Mouse (Mus musculus): ENCODE results near the gene Myo3b. TPM values are rescaled to one million over a fixed set of nuclear protein-coding genes. Genes with fewer than 3 reads are reported as not detected.

The Myo3b gene
- total RNA-seq, 2 experiments from 2014 or later: not detected

- DNase-seq (ENCODE audit: low spot score): no peak
These were observed 239.7 kb downstream of the Myo3b start for GRCm38 (mm10) chr2:70278425-70279277.

DNA sequence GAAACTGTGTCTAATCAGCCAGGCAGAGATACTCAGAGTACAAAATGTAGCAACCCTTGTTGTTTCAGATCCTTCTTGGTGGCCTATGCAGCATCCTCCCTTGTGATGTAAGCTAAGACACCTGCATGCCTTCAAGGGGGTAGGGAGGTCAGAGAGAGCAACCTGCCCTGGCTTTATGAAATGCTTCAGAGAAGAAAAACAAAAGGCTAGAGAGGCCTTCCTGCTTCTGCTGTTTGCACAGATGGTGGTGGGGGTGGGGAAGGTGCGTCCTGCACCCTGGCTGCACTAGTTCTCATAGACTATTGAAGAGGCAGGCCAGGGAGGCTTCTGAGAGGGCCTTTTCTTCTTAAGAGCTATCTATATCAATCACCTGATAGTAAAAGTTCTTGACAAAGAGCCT, 245.2 kb downstream of the Myo3b start:
- DNase-seq (ENCODE audit: low spot score): no peak

DNA sequence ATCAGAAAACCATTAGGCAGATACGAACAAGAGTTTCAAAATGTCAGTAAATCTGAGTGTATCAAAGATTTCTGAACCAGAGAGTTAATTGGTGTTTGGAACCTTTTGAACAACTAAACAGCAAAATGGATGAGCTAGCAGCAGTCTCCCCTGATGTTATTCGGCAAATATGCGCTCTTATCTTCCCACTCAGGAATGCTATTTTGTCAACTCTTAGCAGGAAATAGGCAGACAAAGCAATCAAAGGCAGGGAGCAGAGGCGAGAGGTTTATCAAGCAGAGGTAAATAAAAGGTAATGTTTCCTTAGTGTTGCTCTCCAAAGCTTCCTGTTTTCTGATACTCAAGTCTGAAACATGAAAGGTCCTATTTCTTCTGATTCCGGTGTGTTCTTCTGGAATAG, 252.1 kb downstream of the Myo3b start:
- no peak for DNase-seq (ENCODE audit: low spot score)

DNA sequence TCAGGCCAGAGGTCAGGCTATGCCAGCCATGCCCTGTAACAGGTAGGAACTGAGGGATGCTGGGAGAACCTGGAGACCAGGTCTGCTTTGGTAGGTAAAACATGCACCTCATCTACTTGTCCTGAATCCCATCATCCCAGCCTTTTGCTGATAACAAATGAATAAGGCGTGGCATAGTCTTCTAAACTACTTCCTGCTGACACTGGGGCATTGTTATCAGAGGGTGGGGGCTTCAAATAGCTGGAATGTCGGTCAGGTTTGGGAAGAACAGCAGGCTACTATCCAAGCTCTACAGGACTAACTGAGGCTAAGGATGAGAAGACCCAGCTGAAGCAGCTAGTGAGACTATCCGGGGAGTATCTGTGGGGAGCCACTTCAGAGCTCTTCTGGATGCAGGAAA, 253.8 kb downstream of the Myo3b start:
- DNase-seq (ENCODE audit: low spot score): no peak

DNA sequence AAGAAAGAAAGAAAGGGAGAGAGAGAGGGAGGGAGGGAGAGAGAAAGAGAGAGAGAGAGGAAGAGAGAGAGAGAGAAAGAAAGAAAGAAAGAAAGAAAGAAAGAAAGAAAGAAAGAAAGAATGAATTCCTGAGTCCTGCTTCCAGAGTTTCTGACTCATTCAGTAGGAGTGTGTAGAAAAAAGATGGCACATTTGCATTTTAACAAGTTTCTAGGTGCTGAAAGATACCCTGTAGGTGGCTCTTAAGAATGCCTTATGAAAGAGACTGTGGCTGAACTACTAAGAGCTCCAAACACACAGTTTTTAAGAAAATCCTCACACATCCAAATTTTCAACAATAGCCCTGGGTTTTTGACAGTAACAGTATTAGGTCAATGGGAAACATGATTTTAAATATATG, 264.0 kb downstream of the Myo3b start:
- DNase-seq (ENCODE audit: low spot score): no peak

- no peak for DNase-seq (ENCODE audit: low spot score)
These were observed 276.2 kb downstream of the Myo3b start for GRCm38 (mm10) chr2:70315125-70315524.

- no peak for DNase-seq (ENCODE audit: low spot score)
These were observed 276.8 kb downstream of the Myo3b start for GRCm38 (mm10) chr2:70315734-70316133.

- no peak for DNase-seq (ENCODE audit: low spot score)
These were observed 278.9 kb downstream of the Myo3b start for GRCm38 (mm10) chr2:70317850-70318249.

DNA sequence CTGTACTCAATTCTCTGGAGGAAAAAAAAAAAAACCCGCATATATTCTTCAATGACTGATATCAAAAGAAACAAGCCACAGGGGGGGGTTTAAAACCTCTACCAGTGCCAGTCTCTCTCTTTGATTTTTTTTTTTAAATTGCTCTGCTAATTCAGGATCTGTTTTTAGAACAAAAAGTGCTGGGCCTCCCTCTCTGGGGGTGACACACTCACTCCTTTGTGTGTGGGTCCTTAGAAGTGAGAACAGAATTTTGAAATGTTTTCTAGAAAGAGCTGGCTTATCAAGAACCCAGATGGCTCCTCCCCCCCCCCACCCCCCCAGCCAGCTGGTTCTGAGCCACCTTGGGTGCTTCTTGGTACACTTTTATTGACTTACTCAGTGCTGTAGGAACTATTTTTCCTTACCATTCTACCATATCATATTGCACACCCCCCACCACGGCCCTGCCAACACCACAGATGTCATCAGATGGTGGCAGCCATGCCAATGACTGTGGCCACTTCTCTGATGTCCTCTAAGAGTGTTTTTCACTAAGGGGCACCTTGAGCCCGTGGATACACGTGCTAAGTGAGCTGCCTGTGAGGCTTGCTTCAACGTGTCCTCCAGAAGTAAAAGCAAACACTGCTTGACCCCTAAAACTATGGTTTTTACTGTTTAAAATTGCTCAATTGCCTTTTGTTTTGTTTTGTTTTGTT, 280.1 kb downstream of the Myo3b start:
- DNase-seq (ENCODE audit: low spot score): no peak

- no peak for DNase-seq (ENCODE audit: low spot score)
These were observed 283.8 kb downstream of the Myo3b start for GRCm38 (mm10) chr2:70322767-70323166.

- no peak for DNase-seq (ENCODE audit: low spot score)
These were observed 288.7 kb downstream of the Myo3b start for GRCm38 (mm10) chr2:70327602-70328001.

DNA sequence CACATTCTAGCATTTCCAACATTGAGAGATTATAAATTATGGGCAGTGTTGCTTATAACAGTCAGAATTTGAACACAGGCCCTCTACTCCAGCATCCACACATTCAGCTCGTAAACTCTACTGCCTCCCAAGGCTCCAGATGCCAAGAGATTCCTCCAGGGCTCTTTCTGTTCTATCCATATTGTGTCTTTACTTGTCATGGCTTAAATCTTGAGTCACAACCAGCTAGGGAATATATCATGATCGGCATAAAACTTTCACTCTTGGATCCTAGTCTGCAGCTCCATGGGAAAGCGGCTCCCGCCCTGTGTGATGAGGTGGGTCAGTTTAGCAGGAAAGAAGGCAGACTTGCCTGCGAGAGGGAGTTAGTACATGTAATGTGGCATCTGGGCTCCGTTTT, 294.0 kb downstream of the Myo3b start:
- no peak for DNase-seq (ENCODE audit: low spot score)

DNA sequence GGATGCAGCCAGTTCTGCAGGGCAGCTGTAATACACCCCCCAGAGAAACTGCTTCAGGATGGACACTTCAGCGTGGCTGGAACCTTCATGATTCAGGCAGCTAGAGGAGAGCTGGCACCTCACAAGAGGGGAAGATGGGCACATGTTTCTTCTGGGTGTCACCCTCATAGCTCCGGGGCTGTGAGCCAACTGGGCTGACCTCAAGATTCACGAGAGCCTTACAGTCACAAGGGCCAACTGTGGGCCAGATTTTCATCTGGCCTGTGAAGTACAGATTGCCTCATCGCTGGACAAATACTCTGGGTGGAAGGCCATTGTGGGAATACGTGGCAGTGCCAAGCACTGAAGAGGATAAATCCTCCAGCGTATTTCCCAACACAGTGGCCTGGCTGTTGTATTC, 294.6 kb downstream of the Myo3b start:
- peak; percentile 4 for DNase-seq (ENCODE audit: low spot score)

GRCm38 (mm10) chr2:70336551-70336950, 297.6 kb downstream of the Myo3b start:
- no peak for DNase-seq (ENCODE audit: low spot score)

GRCm38 (mm10) chr2:70337208-70337611, 298.3 kb downstream of the Myo3b start:
- no peak for DNase-seq (ENCODE audit: low spot score)

GRCm38 (mm10) chr2:70337869-70338268, 298.9 kb downstream of the Myo3b start:
- DNase-seq (ENCODE audit: low spot score): no peak

DNA sequence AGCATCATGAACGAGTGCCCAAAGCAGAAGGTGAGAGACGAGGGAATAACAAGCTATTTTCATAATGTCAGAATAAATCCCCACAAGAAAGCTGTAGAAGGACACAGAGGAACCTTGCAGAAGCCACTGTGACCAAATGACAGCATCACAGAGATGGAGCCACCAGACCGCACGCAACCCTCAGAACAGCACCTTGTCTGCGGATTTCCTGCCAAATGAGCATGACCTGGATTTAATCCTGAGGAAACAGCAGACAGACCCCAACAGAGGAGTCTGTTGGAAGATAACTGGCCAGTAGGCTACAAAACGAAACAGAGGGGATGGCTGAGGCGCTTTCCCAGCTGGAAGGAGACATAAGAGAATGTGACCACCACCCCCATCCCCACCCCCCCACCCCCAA, 300.1 kb downstream of the Myo3b start:
- DNase-seq (ENCODE audit: low spot score): no peak

GRCm38 (mm10) chr2:70339501-70339900, 300.6 kb downstream of the Myo3b start:
- DNase-seq (ENCODE audit: low spot score): no peak

DNA sequence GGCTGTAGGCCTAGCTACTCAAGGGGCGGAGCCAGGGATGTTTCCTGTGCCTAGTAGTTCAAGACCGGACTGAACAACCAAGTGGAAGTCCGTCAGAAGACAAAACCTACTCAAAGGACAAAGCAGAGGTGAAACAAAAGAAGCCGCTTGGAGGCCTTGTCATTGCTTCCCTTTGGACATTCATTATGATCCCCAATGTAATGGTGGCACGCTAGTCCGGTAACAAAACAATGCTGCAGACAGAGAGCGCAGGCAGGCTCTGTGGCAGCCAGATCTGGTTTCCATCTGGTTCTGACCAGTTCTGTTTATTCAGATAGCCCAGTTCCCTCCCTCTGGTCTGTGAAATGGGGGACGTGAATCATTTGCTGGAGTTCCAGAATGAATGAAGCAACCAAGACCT, 301.3 kb downstream of the Myo3b start:
- DNase-seq (ENCODE audit: low spot score): no peak

- no peak for DNase-seq (ENCODE audit: low spot score)
These were observed 306.2 kb downstream of the Myo3b start for GRCm38 (mm10) chr2:70345126-70345525.

- DNase-seq (ENCODE audit: low spot score): no peak
These were observed 308.6 kb downstream of the Myo3b start for GRCm38 (mm10) chr2:70347511-70347910.

DNA sequence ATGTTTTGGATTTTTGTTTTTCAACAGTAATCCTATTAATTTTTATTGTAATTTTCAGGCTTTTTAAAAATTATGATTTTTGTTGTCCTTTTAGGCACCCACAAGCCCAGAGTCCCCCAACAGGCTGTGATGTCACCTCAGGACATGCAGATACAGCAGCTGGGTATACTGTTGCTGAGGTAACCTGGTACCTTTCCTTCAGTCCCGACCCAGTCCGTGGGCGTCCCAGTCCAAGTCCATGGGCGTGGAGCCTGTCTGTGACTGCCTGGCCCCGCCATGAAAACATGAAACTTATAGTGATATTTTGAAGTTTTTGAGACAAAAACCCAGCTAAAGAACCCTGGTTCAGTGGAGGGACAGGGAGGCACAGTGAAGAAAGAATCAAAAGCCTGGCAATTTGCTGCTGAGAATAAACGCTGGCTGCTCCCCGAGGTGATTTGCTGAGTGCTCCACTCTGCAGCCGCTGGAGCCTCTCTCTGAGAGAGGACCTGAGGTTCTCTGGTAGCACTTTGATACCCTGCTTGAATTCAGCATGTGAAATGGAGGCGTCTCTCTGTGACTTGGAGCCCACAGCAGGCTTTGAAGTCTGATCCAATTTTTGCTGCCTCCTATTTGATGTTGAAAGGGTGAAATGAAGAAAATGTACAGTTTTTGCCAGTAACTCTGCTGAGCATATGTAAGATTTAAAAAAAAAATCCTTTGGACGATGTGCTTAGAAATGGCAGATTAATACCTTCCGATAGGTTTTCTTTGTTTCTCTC, 310.0 kb downstream of the Myo3b start:
- no peak for DNase-seq (ENCODE audit: low spot score)

Measured in gastrocnemius, adult 18-20 months (tissue).